Mouse (Mus musculus): ENCODE results near the gene Bclaf1. TPM values are rescaled to one million over a fixed set of nuclear protein-coding genes. Genes with fewer than 3 reads are reported as not detected.

The Bclaf1 gene
- polyA plus RNA-seq, 1 experiment from 2014 or later = 38.1 TPM

DNA sequence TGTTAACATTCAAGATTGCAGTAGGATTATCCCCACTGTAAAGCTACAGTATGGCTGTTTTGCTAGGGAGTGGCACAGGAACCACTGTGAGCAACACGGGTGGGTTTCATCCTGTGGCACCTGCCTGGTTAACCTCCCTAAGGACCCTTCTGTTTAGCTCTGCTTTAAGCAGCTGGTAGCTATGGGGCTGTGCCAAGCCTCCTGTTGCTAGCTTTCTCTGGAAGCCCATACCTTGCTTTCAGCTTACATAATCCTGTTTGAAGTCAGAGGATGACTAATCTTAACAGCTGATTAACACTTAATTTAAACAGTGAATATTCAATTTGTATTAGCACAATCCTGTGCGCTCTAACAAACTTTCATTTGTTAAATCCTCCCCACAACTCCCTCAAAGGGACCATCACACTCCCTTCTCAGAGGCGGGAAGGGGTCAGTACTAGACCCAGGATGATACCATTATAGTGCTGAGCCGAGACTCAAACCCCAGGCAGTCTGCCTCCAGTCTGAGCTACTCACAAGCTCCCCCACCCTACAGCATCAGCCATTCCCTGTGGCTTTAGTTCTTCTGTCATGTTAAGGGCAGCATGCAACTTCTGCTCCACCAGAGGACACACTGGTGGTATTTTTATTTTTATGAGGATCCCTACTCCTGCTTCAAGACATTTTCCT is 50.3 kb downstream of the Bclaf1 start:
- TF ChIP-seq CTCF (IDR thresholded peaks at IDR 0.05; ENCODE audit: low read depth) = no peak
- WGBS = 77% methylated on average over 4 of the region's 4 CpGs

DNA sequence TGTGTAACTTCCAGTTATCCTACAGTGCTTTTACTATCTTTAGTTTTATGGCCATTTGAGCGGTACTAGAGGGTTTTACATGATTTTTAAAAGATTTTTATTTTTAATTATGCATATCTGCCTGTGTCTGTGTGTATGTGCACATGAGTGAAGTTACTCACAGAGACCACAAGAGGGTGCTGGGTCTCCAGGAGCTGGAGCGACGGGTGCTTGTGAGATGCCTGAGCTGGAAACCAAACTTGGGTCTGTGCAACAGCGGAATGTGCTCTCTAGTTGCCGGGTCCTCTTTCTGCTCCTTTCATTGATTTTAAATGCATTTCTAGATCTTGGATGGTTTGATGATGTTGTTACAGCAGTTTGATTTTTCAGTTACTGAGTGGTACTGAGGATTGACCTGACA is 59.8 kb downstream of the Bclaf1 start:
- Histone ChIP-seq H3K9ac (ENCODE audit: low read depth, low read length) (no peak overlapping the region), H3K4me1 (replicated peaks; ENCODE audit: control insufficient read depth, insufficient read depth, low read length) (no peaks in the 10 kb centered on the region), H3K4me2 (replicated peaks; ENCODE audit: low read depth) (no peak overlapping the region), H3K36me3 (ENCODE audit: control insufficient read depth, insufficient read depth) (no peaks in the 10 kb centered on the region), H3K27me3 (replicated peaks; ENCODE audit: control insufficient read depth, insufficient read depth, low read length) (no peaks in the 10 kb centered on the region), H3K9me3 (ENCODE audit: control insufficient read depth) (no peaks in the 10 kb centered on the region), H3K27ac (ENCODE audit: low read depth, low read length) (no peak overlapping the region), H3K4me3 (ENCODE audit: low read depth, low read length) (no peak overlapping the region)
- 95% methylated on average over 5 of the region's 5 CpGs for WGBS
- TF ChIP-seq CTCF (IDR thresholded peaks at IDR 0.05; ENCODE audit: low read depth) = peak; percentile 30
- ATAC-seq = no peak

More for the DNA sequence above, 50.3 kb downstream of the Bclaf1 start:
- Histone ChIP-seq H3K9ac (ENCODE audit: low read depth, low read length) (no peak overlapping the region), H3K27ac (ENCODE audit: low read depth, low read length) (no peak overlapping the region), H3K4me1 (replicated peaks; ENCODE audit: control insufficient read depth, insufficient read depth, low read length) (no peaks in the 10 kb centered on the region), H3K9me3 (ENCODE audit: control insufficient read depth) (no peaks in the 10 kb centered on the region), H3K36me3 (ENCODE audit: control insufficient read depth, insufficient read depth) (0 out of 2 replicates have a peak, but pooled peaks cover 4% of the 10 kb centered on the region), H3K4me2 (replicated peaks; ENCODE audit: low read depth) (no peak overlapping the region), H3K4me3 (ENCODE audit: low read depth, low read length) (no peak overlapping the region), H3K27me3 (replicated peaks; ENCODE audit: control insufficient read depth, insufficient read depth, low read length) (no peaks in the 10 kb centered on the region)
- no peak for ATAC-seq

DNA sequence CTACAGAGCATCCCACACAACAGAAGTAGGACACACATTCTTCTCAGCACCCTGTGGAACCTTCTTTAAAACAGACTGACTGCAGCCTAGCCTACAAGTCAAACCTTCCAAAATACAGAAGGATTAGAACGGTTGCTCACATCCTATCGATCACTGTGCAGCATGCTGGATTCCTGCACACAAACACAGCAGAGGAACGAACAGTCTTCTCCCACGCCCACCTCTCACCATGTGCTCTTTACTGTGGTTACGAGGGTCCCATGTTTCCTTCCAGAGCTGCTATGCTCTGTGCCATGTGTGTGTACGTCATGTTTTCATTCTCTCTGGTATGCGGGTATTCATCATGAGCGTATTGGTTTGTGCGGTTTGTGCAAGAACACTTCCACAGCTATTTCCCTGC is 65.4 kb downstream of the Bclaf1 start:
- H3K27ac ChIP-seq (ENCODE audit: low read depth, low read length) = no peak overlapping the region
- no peak overlapping the region for H3K9ac ChIP-seq (ENCODE audit: low read depth, low read length)
- no peaks in the 10 kb centered on the region for H3K27me3 ChIP-seq (replicated peaks; ENCODE audit: control insufficient read depth, insufficient read depth, low read length)
- H3K36me3 ChIP-seq (ENCODE audit: control insufficient read depth, insufficient read depth) = no peaks in the 10 kb centered on the region
- no peak overlapping the region for H3K4me2 ChIP-seq (replicated peaks; ENCODE audit: low read depth)
- no peak for TF ChIP-seq CTCF (IDR thresholded peaks at IDR 0.05; ENCODE audit: low read depth)
- H3K4me1 ChIP-seq (replicated peaks; ENCODE audit: control insufficient read depth, insufficient read depth, low read length) = no peaks in the 10 kb centered on the region
- no peak for ATAC-seq
- 88% methylated on average over 9 of the region's 9 CpGs for WGBS
- no peaks in the 10 kb centered on the region for H3K9me3 ChIP-seq (ENCODE audit: control insufficient read depth)
- H3K4me3 ChIP-seq (ENCODE audit: low read depth, low read length) = no peak overlapping the region

DNA sequence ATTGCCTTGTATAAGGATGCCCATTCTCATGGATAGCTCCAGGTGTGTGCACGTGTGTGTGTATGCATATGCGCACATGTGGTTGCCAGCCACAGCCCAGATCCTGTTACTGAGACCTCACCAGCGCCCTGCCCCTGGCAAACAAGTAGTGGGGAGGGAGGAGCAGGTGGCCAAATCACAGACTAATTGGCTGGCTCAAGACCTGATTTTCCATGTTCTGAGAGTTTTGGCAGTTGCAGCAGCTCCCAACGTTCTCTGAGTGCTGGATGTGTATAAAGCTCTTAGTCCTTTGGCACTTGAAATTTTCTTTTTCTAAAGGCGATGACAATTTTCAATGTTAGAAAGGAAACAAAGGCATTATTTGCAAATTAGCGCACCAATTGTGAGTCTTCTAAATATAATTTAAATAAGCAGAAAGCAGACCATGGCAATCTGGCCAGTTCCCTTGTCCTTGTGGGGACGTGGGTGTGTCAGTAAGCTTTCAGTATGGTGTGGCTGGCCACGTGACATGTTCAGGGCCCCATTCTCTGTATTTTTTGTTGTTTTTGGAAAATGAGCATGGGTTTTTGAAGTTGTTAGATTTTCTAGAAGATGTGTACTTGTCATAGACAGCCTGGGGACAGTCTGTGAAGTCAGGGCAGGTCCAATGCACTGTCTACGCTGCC is 66.9 kb downstream of the Bclaf1 start:
- Histone ChIP-seq H3K4me1 (replicated peaks; ENCODE audit: control insufficient read depth, insufficient read depth, low read length) (no peaks in the 10 kb centered on the region), H3K4me2 (replicated peaks; ENCODE audit: low read depth) (no peak overlapping the region), H3K27me3 (replicated peaks; ENCODE audit: control insufficient read depth, insufficient read depth, low read length) (no peaks in the 10 kb centered on the region), H3K4me3 (ENCODE audit: low read depth, low read length) (no peak overlapping the region), H3K36me3 (ENCODE audit: control insufficient read depth, insufficient read depth) (no peaks in the 10 kb centered on the region), H3K27ac (ENCODE audit: low read depth, low read length) (no peak overlapping the region), H3K9me3 (ENCODE audit: control insufficient read depth) (no peaks in the 10 kb centered on the region), H3K9ac (ENCODE audit: low read depth, low read length) (no peak overlapping the region)
- ATAC-seq = no peak
- WGBS = 81% methylated on average over 9 of the region's 9 CpGs
- no peak for TF ChIP-seq CTCF (IDR thresholded peaks at IDR 0.05; ENCODE audit: low read depth)

DNA sequence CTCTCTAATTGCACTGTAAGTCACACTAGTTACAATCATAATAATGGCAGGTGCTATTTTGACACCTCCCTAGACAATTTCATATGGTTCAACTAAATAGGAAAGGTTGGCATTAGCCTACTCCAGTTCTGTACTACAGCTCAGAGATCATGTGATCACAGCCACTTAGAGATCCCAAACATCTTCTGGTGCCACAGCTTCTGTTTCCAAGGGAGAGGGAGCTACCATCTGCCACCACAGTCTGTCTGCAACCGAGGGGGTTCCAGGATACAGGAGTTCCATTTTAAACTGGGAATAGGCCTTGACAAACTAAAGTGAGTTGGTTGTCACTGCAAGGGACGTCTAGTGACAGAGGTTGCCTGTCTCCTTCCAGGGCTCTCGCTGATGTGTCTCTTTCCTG is 68.5 kb downstream of the Bclaf1 start:
- no peak overlapping the region for H3K4me3 ChIP-seq (ENCODE audit: low read depth, low read length)
- H3K4me1 ChIP-seq (replicated peaks; ENCODE audit: control insufficient read depth, insufficient read depth, low read length) = no peaks in the 10 kb centered on the region
- no peak overlapping the region for H3K27ac ChIP-seq (ENCODE audit: low read depth, low read length)
- no peak overlapping the region for H3K4me2 ChIP-seq (replicated peaks; ENCODE audit: low read depth)
- H3K27me3 ChIP-seq (replicated peaks; ENCODE audit: control insufficient read depth, insufficient read depth, low read length) = no peaks in the 10 kb centered on the region
- no peaks in the 10 kb centered on the region for H3K9me3 ChIP-seq (ENCODE audit: control insufficient read depth)
- no peaks in the 10 kb centered on the region for H3K36me3 ChIP-seq (ENCODE audit: control insufficient read depth, insufficient read depth)
- TF ChIP-seq CTCF (IDR thresholded peaks at IDR 0.05; ENCODE audit: low read depth) = no peak
- H3K9ac ChIP-seq (ENCODE audit: low read depth, low read length) = no peak overlapping the region
- WGBS = 80% methylated on average over 3 of the region's 3 CpGs
- no peak for ATAC-seq

DNA sequence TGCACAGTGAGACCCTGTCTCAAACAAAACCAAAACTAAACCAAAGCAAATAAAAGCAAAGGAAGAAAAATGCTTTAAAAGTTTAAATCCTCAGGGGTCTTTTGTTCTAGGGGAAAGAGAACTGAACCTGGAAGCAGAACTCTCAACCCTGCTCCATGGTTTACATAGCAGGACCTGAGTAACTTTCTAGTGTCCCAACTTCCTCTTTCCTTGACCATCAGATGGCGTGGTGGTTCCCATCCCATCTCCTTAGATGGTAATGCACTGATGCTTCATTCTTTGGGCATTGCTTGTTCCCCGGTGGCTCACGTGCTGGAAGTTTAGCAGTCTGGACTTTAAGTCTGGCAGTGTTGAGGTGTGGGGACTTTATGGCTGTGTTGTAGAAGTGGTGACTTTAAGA is 69.1 kb downstream of the Bclaf1 start:
- no peak overlapping the region for H3K27ac ChIP-seq (ENCODE audit: low read depth, low read length)
- H3K4me3 ChIP-seq (ENCODE audit: low read depth, low read length) = no peak overlapping the region
- TF ChIP-seq CTCF (IDR thresholded peaks at IDR 0.05; ENCODE audit: low read depth) = no peak
- no peaks in the 10 kb centered on the region for H3K4me1 ChIP-seq (replicated peaks; ENCODE audit: control insufficient read depth, insufficient read depth, low read length)
- H3K9ac ChIP-seq (ENCODE audit: low read depth, low read length) = no peak overlapping the region
- WGBS = 73% methylated on average over 3 of the region's 3 CpGs
- no peaks in the 10 kb centered on the region for H3K9me3 ChIP-seq (ENCODE audit: control insufficient read depth)
- no peaks in the 10 kb centered on the region for H3K27me3 ChIP-seq (replicated peaks; ENCODE audit: control insufficient read depth, insufficient read depth, low read length)
- H3K36me3 ChIP-seq (ENCODE audit: control insufficient read depth, insufficient read depth) = no peaks in the 10 kb centered on the region
- ATAC-seq = no peak
- no peak overlapping the region for H3K4me2 ChIP-seq (replicated peaks; ENCODE audit: low read depth)
